Mouse (Mus musculus): ENCODE measurements around the gene Cplx2. TPM values are rescaled to one million over a fixed set of nuclear protein-coding genes. Genes with fewer than 3 reads are reported as not detected.
A peak's percentile ranks its signal among the peaks of the same experiment; 100 is the strongest.

The Cplx2 gene
- polyA plus RNA-seq, 1 experiment = 5.7 TPM

- no peak for DNase-seq (ENCODE audit: low spot score)
Observed at GRCm38 (mm10) chr13:54367758-54368157, 3.4 kb upstream of the Cplx2 start.

- DNase-seq (ENCODE audit: low spot score) = no peak
Observed at GRCm38 (mm10) chr13:54368181-54368580, 3.0 kb upstream of the Cplx2 start.

DNA sequence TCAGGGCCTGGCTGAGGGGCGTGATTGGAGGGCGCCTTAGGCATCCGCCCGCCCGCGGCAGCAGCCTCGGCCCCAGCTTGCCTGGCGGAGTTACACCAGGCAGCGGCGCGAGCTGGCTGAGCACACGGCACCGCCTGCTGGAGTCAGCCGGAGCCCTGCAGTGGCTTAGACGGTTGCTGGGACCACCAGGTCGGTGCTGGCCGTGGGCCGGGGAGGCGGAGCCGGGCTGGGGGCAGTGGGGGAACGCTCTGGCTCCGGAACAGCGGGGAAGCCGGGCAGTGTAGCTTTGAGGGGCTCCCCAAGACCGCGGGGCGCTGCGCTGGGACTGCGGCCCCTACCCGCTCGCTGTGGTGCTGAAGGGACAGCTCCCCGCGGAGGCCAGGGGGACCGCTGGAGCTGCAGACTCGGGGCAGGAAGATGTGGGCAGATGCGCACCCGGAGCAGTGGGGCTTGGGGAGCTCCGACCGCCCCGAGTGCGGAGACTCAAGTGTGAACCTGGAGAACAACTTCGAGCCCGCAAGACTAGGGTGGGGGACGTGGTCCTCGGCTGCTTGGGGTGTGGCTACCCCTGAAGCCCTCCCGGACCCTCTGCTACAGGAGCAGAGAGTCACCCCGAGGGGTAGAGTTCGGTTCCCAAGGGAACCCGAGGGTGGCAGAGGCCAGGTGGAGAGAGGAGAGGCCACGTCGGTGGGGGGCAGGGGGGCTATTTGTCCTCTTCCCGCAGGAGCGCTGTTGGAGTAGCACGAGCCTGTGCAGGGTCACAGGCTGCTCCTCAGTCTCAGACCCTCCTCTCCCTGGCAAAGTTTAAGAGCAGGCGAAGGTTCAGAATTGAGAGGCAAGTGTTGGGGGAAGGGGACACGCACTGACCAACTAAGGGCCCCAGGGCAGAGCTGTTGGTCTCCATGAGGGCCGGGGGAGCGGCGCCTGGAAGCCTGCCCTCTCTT lies 510 bp downstream of the Cplx2 start:
- peak; percentile 66 for DNase-seq (ENCODE audit: low spot score)

DNA sequence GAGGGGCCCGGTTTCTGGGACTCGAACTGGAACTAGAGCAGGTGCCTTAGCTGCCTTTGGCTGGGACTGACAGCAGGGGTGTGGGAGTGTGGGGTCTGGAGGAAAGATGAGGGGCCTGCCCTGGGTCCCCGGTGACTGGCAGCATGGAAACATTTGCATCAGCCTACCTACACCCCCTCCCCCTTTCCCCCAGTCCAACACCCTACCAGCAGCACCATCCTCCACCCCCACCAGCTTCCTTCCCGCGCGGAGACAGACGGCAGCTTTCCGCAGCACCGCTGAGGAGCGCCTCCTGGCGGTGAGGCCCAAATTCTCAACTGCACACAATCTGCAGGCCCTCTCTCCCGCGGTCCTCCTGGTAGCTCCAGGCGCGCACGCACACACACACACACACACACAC lies 1.5 kb downstream of the Cplx2 start:
- no peak for DNase-seq (ENCODE audit: low spot score)

DNA sequence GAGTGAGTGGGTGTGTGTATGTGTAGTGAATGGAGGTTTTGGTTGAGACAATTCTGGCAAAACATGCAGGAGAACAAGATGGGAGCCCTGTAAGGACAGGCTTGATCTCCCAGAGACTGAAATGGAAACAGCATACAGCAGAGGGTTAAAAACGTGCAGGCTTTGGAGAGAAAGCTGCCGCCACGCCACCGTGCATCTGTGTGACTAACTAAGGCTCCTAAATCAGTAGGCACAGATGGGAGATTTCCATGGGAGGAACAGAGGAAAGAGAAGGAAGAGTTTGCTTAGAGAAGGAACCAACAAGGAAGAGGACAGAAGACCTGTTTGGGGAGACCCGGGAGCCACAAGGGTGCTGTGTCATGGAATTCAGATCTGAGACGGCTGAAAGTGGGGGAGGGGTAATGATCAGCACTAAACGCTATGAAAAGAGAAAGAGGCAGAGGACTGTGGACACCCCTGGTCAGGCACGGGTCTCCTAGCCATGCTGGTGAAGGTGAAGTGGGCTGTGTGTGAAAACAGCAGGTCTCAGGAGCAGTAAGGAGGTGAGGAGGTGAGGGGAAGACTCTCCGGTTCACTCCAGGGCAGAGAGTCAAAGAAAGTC lies 3.1 kb downstream of the Cplx2 start:
- no peak for DNase-seq (ENCODE audit: low spot score)

- no peak for DNase-seq (ENCODE audit: low spot score)
Observed at GRCm38 (mm10) chr13:54375497-54376495, 4.6 kb downstream of the Cplx2 start.

DNA sequence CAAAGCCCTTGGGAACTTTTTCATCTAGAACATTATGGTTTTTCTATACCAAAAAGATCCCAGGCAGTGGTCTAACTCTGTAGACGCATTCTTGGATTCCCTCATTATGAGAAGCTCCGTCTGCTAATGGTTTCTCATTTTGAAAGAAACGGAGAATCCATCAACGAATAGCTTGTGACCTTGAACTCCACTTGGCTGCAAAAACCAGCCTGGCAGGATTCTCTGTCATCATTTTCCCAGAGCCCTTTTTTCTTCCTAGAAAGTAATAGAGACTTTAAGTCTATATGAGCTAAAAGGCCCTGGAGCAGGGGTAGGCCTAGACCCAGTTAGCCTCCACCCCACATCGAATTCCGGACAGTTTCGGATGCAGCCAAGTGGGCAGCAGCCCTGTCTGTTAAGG lies 5.6 kb downstream of the Cplx2 start:
- no peak for DNase-seq (ENCODE audit: low spot score)

DNA sequence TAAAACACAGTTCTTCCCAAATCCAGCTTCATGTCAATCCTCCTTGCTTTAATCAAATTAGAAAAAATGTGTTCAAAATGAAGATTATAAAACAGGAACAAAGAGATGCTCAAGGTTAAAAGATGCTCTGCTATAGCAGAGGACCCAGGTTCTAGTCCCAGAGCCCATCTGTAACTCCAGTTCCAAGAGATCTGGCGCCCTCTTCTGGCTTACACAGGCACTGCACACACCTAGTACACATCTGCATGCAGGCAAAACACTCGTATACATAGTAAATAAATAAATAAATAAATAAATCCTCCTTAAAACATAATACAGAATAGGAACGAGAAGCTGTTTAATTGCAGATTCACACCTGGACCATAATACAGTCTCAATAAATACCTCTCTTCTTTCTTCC lies 6.9 kb downstream of the Cplx2 start:
- no peak for DNase-seq (ENCODE audit: low spot score)

GRCm38 (mm10) chr13:54380421-54380820 lies 9.3 kb downstream of the Cplx2 start:
- no peak for DNase-seq (ENCODE audit: low spot score)

DNA sequence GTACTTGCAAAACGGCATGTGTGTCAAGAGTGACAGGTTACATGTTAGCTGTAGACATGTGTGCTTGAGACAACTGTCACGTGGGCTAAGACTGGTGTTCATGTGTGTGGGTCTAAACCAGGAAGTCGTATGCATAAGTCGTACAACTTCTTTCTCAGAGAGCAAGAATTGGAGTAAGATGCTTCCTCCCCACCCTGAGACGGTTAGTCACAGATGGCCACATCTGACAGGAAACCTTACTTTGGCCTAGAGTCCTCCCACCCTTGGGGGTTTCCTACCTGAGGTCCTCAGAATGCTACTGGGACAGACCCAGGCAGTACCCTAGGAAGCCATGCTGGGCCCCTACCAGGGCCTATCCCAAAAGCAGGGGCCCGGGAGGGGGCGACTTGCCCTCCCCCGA lies 10.2 kb downstream of the Cplx2 start:
- no peak for DNase-seq (ENCODE audit: low spot score)

DNA sequence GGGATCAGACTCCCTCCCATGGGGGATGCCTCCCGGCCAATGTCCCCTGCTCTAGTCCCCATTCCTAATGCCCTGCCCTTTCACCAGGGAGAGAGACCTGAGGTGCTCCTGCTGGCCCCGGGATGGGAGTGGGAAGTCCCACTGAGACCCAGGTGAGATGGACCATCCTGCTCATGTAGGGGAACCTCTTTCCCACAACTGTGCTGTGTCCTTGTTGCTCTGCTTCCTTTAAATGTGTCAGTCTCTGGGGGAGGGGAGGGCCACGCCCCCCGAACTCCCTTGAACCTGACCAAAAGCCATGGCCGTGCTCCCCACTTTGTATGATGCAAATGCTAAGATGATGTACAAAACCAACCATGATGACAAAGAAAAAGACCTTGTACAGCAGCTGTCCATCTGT lies 12.4 kb downstream of the Cplx2 start:
- no peak for DNase-seq (ENCODE audit: low spot score)

- DNase-seq (ENCODE audit: low spot score) = no peak
Observed at GRCm38 (mm10) chr13:54384518-54384917, 13.4 kb downstream of the Cplx2 start.

- no peak for DNase-seq (ENCODE audit: low spot score)
Observed at GRCm38 (mm10) chr13:54385008-54386004, 14.2 kb downstream of the Cplx2 start.

- no peak for DNase-seq (ENCODE audit: low spot score)
Observed at GRCm38 (mm10) chr13:54389971-54390564, 18.9 kb downstream of the Cplx2 start.

DNA sequence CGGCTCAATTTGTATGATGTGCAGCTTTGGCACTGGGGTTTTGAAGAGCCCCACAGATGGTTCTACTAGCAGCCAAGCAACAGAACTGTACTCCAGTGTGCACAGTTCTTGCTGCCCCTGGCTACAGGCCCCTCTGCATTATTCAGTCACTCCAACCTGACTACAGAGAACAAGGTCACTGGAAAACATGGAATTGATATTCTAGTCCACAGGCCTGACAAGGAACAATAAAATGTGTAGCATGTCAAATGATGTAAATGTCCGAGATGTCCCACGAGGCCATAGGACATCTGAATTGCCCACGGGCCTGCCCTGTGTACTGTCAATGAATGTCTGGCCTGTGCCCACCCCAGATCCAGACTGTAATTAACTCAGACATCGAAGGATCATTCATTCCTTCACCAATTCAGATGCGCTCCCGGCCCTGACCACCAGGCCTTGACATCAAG lies 19.4 kb downstream of the Cplx2 start:
- no peak for DNase-seq (ENCODE audit: low spot score)

- DNase-seq (ENCODE audit: low spot score) = no peak
Observed at GRCm38 (mm10) chr13:54391313-54391712, 20.2 kb downstream of the Cplx2 start.

DNA sequence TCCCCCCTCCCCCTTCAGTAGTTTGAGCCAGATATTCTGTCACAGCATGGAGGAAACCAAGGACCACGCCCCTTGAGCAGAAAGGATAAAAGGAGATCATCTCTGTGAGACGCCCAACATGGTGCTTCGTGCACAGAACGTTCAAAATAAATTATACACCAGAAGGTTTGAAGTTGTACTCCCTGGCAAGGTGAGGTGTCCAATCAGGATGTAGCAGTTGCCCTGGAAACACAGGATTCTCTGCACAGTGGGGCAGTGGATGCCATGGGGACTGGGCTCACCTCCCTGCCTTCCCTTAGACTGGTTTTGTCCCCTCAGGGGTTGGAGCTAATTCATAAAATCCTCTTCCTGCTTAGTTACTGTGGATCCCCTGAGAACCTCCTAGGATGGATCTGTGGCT lies 25.9 kb downstream of the Cplx2 start:
- no peak for DNase-seq (ENCODE audit: low spot score)

GRCm38 (mm10) chr13:54400565-54401179 lies 29.5 kb downstream of the Cplx2 start:
- no peak for DNase-seq (ENCODE audit: low spot score)

GRCm38 (mm10) chr13:54401180-54401569 lies 30.0 kb downstream of the Cplx2 start:
- DNase-seq (ENCODE audit: low spot score) = no peak

- DNase-seq (ENCODE audit: low spot score) = no peak
Observed at GRCm38 (mm10) chr13:54402346-54402745, 31.2 kb downstream of the Cplx2 start.

Data from urinary bladder, adult 2 months (tissue).